Comparison of ENCODE assay signal across 18 mouse cellular contexts in genomic region chr14:96838910-96839309, GRCm38 (mm10).
"Had no signal": no experiment of that assay in that cellular context is flagged by ENCODE, and none has a peak within 500 bp of the region (broad histone marks: within the 10 kb centered on the region; RNA-seq: fewer than 3 reads in every experiment).

No protein-coding gene starts in this region.

- H3K4me2 ChIP-seq: liver, embryonic 13.5 days; midbrain, embryonic 11.5 days; neural tube, embryonic 13.5 days; stomach, embryonic 15.5 days had no signal

- DNase-seq: kidney, adult 9 months; kidney, postnatal 14 days; layer of hippocampus, adult 9-11 months; liver, embryonic 13.5 days; lung, adult 2 months; lung, postnatal 14 days; lung, postnatal 4 days; midbrain, embryonic 14.5 days; retina, postnatal 1 day; right cerebral cortex, postnatal 25 days; spleen, adult 18-20 months; thymus, postnatal 25 days had no signal

- H3K36me3 ChIP-seq: liver, embryonic 13.5 days; neural tube, embryonic 13.5 days; stomach, embryonic 15.5 days had no signal

- H3K9ac ChIP-seq: liver, embryonic 13.5 days; neural tube, embryonic 13.5 days; stomach, embryonic 15.5 days had no signal

- H3K4me3 ChIP-seq: layer of hippocampus, adult 2 months; left cerebral cortex, adult 2 months; liver, embryonic 13.5 days; myocyte; neural tube, embryonic 13.5 days; stomach, embryonic 15.5 days had no signal

- H3K9me3 ChIP-seq: liver, embryonic 13.5 days; neural tube, embryonic 13.5 days; stomach, embryonic 15.5 days had no signal

- H3K4me1 ChIP-seq: liver, embryonic 13.5 days; neural tube, embryonic 13.5 days; stomach, embryonic 15.5 days had no signal

- H3K27me3 ChIP-seq: liver, embryonic 13.5 days; neural tube, embryonic 13.5 days; stomach, embryonic 15.5 days had no signal

- H3K27ac ChIP-seq: layer of hippocampus, adult 2 months; left cerebral cortex, adult 2 months; liver, embryonic 13.5 days; neural tube, embryonic 13.5 days; stomach, embryonic 15.5 days had no signal
